Mouse (Mus musculus) central nervous system, embryonic 11.5 days (tissue): ENCODE measurements around the gene Npw. TPM values are rescaled to one million over a fixed set of nuclear protein-coding genes. Genes with fewer than 3 reads are reported as not detected.

Experiments
- polyA plus RNA-seq: library from polyadenylated mRNA; depleted of rRNA; stranded (reverse); fragments of >200 nt; gene quantifications from 2 replicates; pipeline ENCODE4 v1.2.3, GENCODE M21; 2012; rRNA removed

The Npw gene
- 0.26 TPM in 1 of 2 replicates, not detected in the other for polyA plus RNA-seq

GRCm38 (mm10) chr17:24658017-24658758 lies at the start of gene Npw:
TSS of gene Npw (minus strand) at chr17:24658457.

GRCm38 (mm10) chr17:24706982-24707800 lies 48.9 kb upstream of the Npw start, which contains the start of gene Tbl3:
TSS of gene Tbl3 (minus strand) at chr17:24707660.

GRCm38 (mm10) chr17:24696011-24696697 lies 37.9 kb upstream of the Npw start, which contains the start of the genes Gfer and Noxo1:
TSS of gene Gfer (minus strand) at chr17:24696156.
TSS of gene Noxo1 (plus strand) at chr17:24696234.

GRCm38 (mm10) chr17:24689251-24690081 lies 31.2 kb upstream of the Npw start, which contains the start of gene Syngr3:
TSS of gene Syngr3 (minus strand) at chr17:24689955.

GRCm38 (mm10) chr17:24669545-24670245 lies 11.4 kb upstream of the Npw start, which contains the start of gene Zfp598:
TSS of gene Zfp598 (plus strand) at chr17:24669687.

GRCm38 (mm10) chr17:24650070-24650616 lies 8.1 kb downstream of the Npw start, which contains the start of gene Slc9a3r2:
TSS of gene Slc9a3r2 (minus strand) at chr17:24650327.

GRCm38 (mm10) chr17:24632167-24632812 lies 26.0 kb downstream of the Npw start, which contains the start of the genes Tsc2 and Nthl1:
TSS of gene Tsc2 (minus strand) at chr17:24632630.
TSS of gene Nthl1 (plus strand) at chr17:24632680.

Other genes with a start within 250 kb of the Npw start
- 387 and 433 TPM in 2 replicates for gene Rnps1, start 243.9 kb downstream of the Npw start, polyA plus RNA-seq
- gene Eci1, start 231.8 kb downstream of the Npw start, polyA plus RNA-seq, result 51.7 and 52.0 TPM in 2 replicates
- gene Dnase1l2, start 215.4 kb downstream of the Npw start, polyA plus RNA-seq, result 11.3 and 13.6 TPM in 2 replicates
- 45.4 and 62.2 TPM in 2 replicates for gene E4f1, start 188.1 kb downstream of the Npw start, polyA plus RNA-seq
- 39.5 and 70.0 TPM in 2 replicates for gene Pgp, start 188.1 kb downstream of the Npw start, polyA plus RNA-seq
- gene Bricd5, start 184.6 kb downstream of the Npw start, polyA plus RNA-seq, result 0.65 and 0.66 TPM in 2 replicates
- gene Mlst8, start 179.4 kb downstream of the Npw start, polyA plus RNA-seq, result 29.8 and 44.7 TPM in 2 replicates
- gene Caskin1, start 169.9 kb downstream of the Npw start, polyA plus RNA-seq, result 28.4 and 30.5 TPM in 2 replicates
- 155 and 253 TPM in 2 replicates for gene Traf7, start 130.5 kb downstream of the Npw start, polyA plus RNA-seq
- 1.1 and 1.8 TPM in 2 replicates for gene Rab26, start 124.2 kb downstream of the Npw start, polyA plus RNA-seq
- 40.1 and 43.7 TPM in 2 replicates for gene Pkd1, start 108.6 kb downstream of the Npw start, polyA plus RNA-seq
- 98.5 and 150 TPM in 2 replicates for gene Tsc2, start 25.8 kb downstream of the Npw start, polyA plus RNA-seq
- gene Nthl1, start 25.8 kb downstream of the Npw start, polyA plus RNA-seq, result 21.1 and 22.2 TPM in 2 replicates
- gene Slc9a3r2, start 8.1 kb downstream of the Npw start, polyA plus RNA-seq, result 26.4 and 32.7 TPM in 2 replicates
- 71.2 and 73.0 TPM in 2 replicates for gene Zfp598, start 11.2 kb upstream of the Npw start, polyA plus RNA-seq
- 4.9 and 6.7 TPM in 2 replicates for gene Syngr3, start 31.5 kb upstream of the Npw start, polyA plus RNA-seq
- gene Gfer, start 37.7 kb upstream of the Npw start, polyA plus RNA-seq, result 30.2 and 39.5 TPM in 2 replicates
- gene Noxo1, start 37.8 kb upstream of the Npw start, polyA plus RNA-seq, result 6.4 and 7.1 TPM in 2 replicates
- 66.5 and 85.6 TPM in 2 replicates for gene Tbl3, start 49.2 kb upstream of the Npw start, polyA plus RNA-seq
- gene Rnf151, start 59.6 kb upstream of the Npw start, polyA plus RNA-seq, result 0.63 and 0.70 TPM in 2 replicates
- gene Rps2, start 59.7 kb upstream of the Npw start, polyA plus RNA-seq, result 2,876 and 3,382 TPM in 2 replicates
- gene Ndufb10, start 66.0 kb upstream of the Npw start, polyA plus RNA-seq, result 177 and 184 TPM in 2 replicates
- gene Rpl3l, start 69.4 kb upstream of the Npw start, polyA plus RNA-seq, result 0.07 TPM in 1 of 2 replicates, not detected in the other
- gene Msrb1, start 78.2 kb upstream of the Npw start, polyA plus RNA-seq, result 27.4 and 35.8 TPM in 2 replicates
- 0.42 and 0.88 TPM in 2 replicates for gene Hs3st6, start 94.5 kb upstream of the Npw start, polyA plus RNA-seq
- gene Meiob, start 145.8 kb upstream of the Npw start, polyA plus RNA-seq, result 0.12 and 0.19 TPM in 2 replicates
- 22.7 and 23.0 TPM in 2 replicates for gene Hagh, start 181.7 kb upstream of the Npw start, polyA plus RNA-seq
- 15.9 and 17.5 TPM in 2 replicates for gene Fahd1, start 191.9 kb upstream of the Npw start, polyA plus RNA-seq
- gene Igfals, start 207.5 kb upstream of the Npw start, polyA plus RNA-seq, result 0.09 and 0.22 TPM in 2 replicates
- gene Nubp2, start 227.9 kb upstream of the Npw start, polyA plus RNA-seq, result 28.1 and 32.5 TPM in 2 replicates
- gene Spsb3, start 228.2 kb upstream of the Npw start, polyA plus RNA-seq, result 28.8 and 42.0 TPM in 2 replicates
- gene Eme2, start 236.6 kb upstream of the Npw start, polyA plus RNA-seq, result 34.6 and 35.0 TPM in 2 replicates
- gene Mrps34, start 236.7 kb upstream of the Npw start, polyA plus RNA-seq, result 85.7 and 98.3 TPM in 2 replicates
- 48.4 and 48.7 TPM in 2 replicates for gene Nme3, start 238.0 kb upstream of the Npw start, polyA plus RNA-seq